Mouse (Mus musculus): ENCODE results near the gene Smarca5. TPM values are rescaled to one million over a fixed set of nuclear protein-coding genes. Genes with fewer than 3 reads are reported as not detected.

Gene Smarca5
- 188 to 284 TPM (median 196 TPM) in 3 replicates for total RNA-seq (2017)

- peak; percentile 92 for ATAC-seq (replicated peaks; ENCODE audit: insufficient number of reproducible peaks, low FRiP score, low TSS enrichment, poor library complexity, severe bottlenecking)
These were observed at the start of gene Smarca5 for GRCm38 (mm10) chr8:80739155-80739924. TSS of gene Smarca5 (minus strand) at chr8:80739497.

DNA sequence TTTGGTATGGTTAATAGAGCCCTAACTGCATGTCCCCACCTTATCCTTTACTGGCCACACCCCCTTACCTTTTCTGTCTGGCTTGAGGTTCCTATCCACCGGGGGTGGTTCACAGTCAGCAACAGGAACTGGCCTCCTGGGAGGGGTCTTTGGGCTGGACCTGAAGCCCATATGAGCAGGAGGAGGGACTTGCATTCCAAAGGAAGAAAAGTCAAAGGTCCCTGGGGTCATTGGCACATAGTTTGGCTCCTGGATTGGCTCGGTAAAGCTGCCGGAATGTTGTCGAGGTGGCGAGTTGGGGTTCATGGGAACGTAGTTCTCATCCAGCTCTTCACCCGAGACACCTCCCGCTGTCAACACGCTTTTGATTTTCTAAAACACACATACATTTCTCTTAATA is 45.3 kb upstream of the Smarca5 start:
- ATAC-seq (replicated peaks; ENCODE audit: insufficient number of reproducible peaks, low FRiP score, low TSS enrichment, poor library complexity, severe bottlenecking): no peak

- no peak for ATAC-seq (replicated peaks; ENCODE audit: insufficient number of reproducible peaks, low FRiP score, low TSS enrichment, poor library complexity, severe bottlenecking)
These were observed 44.0 kb upstream of the Smarca5 start for GRCm38 (mm10) chr8:80783271-80783670.

- ATAC-seq (replicated peaks; ENCODE audit: insufficient number of reproducible peaks, low FRiP score, low TSS enrichment, poor library complexity, severe bottlenecking): no peak
These were observed 42.0 kb upstream of the Smarca5 start for GRCm38 (mm10) chr8:80781338-80781737.

DNA sequence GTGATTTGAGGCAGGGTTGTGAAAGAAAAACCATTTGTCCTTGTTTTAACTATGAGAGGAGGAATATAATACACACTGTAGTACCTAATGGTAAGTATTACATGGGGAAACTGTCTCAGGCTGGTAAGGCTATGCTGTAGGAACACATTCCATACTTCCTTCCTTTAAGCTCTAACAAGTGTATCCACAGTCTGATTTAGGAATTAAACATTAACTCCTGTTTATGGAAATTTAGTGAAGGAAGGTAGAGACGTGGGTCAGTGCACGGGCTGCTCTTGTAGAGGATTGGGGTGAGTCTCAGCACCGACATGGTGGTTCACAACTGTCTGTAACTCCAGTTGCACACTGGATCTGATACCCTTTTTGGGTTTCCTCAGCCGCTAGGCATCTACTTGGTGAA is 41.0 kb upstream of the Smarca5 start:
- ATAC-seq (replicated peaks; ENCODE audit: insufficient number of reproducible peaks, low FRiP score, low TSS enrichment, poor library complexity, severe bottlenecking): no peak

- ATAC-seq (replicated peaks; ENCODE audit: insufficient number of reproducible peaks, low FRiP score, low TSS enrichment, poor library complexity, severe bottlenecking): no peak
These were observed 37.1 kb upstream of the Smarca5 start for GRCm38 (mm10) chr8:80776436-80776835.

DNA sequence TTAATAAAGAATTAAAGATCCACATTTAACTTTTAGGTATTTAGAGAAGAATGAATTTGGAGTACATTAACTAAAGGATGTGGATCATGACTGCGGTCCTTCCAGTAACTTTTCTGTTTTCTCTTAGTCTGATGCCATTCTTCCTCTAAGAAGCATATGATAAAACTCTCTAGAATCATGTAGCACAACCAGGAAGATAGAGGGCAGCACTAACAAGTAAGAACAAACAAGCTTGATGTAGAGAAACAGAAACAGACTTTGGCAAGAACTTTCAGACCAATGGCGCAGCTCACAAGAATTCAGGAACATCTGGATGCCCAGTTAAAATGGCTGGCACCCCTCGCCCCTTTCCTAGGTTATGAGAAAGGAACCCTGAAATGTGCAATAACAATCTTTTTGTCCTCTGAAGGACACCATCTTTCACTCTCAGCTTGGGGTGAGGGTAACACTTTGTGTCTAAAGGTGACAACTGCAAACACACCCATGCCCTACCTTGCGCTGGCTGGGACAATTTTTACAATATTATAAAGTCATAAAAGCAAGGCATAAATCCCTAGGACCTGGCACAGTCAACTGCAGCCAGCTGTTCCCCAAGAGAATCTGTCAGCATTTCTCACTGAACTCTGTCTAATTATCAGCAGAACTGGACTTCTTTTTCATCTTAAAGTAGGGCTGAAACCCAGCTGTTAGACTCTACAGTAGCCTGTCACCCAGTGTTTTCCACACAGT is 33.6 kb upstream of the Smarca5 start:
- no peak for ATAC-seq (replicated peaks; ENCODE audit: insufficient number of reproducible peaks, low FRiP score, low TSS enrichment, poor library complexity, severe bottlenecking)

DNA sequence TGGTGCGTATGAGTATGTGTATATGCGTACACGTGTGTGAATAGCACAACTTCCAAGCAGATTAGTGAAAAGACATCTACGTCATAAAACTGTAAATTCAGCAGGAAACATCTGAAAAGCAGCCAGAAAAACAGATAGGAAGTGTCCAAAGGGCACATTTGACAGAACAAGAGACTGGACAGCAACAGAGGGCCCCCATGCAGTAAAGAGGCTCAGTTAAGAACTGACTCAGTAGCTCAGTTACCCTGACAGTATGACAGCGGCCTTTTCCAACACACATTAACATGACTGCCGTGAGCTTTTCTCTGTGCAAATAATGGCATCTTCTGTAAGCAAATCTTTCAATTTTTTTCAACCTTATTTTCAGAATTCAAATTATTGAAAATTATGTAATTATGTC is 29.2 kb upstream of the Smarca5 start:
- no peak for ATAC-seq (replicated peaks; ENCODE audit: insufficient number of reproducible peaks, low FRiP score, low TSS enrichment, poor library complexity, severe bottlenecking)

GRCm38 (mm10) chr8:80753017-80753715 is 13.9 kb upstream of the Smarca5 start:
- peak; percentile 77 for ATAC-seq (replicated peaks; ENCODE audit: insufficient number of reproducible peaks, low FRiP score, low TSS enrichment, poor library complexity, severe bottlenecking)

- ATAC-seq (replicated peaks; ENCODE audit: insufficient number of reproducible peaks, low FRiP score, low TSS enrichment, poor library complexity, severe bottlenecking): no peak
These were observed 13.1 kb upstream of the Smarca5 start for GRCm38 (mm10) chr8:80752429-80752828.

DNA sequence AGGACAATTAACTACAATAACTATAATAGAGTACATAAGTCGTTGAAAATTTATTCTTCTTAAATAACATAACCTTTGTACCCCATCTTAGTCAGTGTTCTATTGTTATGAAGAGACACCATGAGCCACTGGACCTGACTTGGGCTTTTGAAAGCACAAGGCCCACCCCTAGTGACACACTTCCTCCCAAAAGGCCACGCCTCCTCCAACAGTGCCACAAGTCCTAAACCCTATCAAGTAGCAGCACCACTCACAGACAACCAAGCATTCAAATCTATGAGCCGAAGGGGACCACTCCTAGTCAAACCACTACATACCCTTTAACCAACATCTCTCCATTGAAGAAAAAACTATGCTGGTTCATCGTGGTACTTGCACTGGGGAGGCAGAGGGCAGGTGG is 9.8 kb upstream of the Smarca5 start:
- no peak for ATAC-seq (replicated peaks; ENCODE audit: insufficient number of reproducible peaks, low FRiP score, low TSS enrichment, poor library complexity, severe bottlenecking)

GRCm38 (mm10) chr8:80739932-80740331 is 635 bp upstream of the Smarca5 start:
- no peak for ATAC-seq (replicated peaks; ENCODE audit: insufficient number of reproducible peaks, low FRiP score, low TSS enrichment, poor library complexity, severe bottlenecking)

DNA sequence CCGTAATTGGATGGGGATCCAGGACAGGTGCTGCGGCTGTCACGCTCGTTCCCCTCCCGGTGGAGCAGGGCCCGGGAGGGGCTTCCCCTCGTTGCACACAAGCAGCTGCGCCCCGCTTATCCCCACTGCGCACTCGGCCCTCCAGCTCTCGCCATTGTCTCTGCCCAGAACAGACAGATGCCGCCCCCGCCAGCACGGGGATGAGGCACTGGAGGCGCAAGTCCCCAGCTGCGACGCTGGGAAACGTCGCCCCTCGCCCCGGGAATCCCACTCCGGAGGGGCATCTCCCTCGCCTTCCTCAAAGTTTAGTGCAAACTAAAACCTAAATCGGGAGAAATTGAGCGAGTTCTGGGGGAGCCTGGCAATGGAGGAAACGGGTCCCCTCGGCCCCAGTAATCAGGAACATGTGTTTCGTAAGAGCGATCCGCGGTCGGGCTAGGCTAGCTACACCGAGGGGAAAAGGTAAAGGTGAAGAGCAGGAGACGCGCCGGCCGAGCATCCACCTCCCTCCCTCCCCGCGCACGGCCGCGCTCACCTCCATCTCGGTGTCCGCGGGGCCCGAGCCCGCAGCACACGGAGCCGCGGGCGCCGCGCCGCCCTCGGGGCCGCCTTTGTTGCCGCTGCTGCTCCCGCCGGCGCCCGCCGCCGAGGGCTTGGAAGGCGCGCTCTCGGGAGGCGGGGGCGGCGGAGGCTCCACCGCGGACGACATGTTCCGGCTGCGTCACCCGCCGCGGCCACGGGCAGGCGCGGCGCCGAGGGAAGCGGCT is 726 bp downstream of the Smarca5 start:
- 0 out of 2 replicates have a peak, but pooled peaks have one; percentile 15 for ATAC-seq (replicated peaks; ENCODE audit: insufficient number of reproducible peaks, low FRiP score, low TSS enrichment, poor library complexity, severe bottlenecking)

GRCm38 (mm10) chr8:80738046-80738387 is 1.3 kb downstream of the Smarca5 start:
- ATAC-seq (replicated peaks; ENCODE audit: insufficient number of reproducible peaks, low FRiP score, low TSS enrichment, poor library complexity, severe bottlenecking): no peak

GRCm38 (mm10) chr8:80732326-80732725 is 7.0 kb downstream of the Smarca5 start:
- no peak for ATAC-seq (replicated peaks; ENCODE audit: insufficient number of reproducible peaks, low FRiP score, low TSS enrichment, poor library complexity, severe bottlenecking)

DNA sequence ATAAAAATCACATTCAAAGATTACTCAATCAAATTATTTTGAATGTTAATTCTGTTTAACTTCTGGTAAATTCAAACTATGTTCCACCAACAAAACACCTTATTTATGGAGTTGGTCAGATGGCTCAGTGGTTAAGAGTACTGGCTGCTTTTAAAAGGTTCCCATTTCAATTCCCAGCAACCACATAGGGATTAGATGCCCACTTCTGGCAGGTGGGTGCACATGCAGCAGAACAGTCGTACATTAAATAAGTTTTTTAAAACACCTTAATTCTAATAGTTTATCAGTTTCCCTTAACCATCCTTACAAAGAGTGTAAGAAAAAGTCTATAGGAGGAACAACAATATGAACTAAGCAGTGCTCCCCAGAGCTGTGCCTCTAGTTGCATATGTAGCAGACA is 24.8 kb downstream of the Smarca5 start:
- ATAC-seq (replicated peaks; ENCODE audit: insufficient number of reproducible peaks, low FRiP score, low TSS enrichment, poor library complexity, severe bottlenecking): no peak

DNA sequence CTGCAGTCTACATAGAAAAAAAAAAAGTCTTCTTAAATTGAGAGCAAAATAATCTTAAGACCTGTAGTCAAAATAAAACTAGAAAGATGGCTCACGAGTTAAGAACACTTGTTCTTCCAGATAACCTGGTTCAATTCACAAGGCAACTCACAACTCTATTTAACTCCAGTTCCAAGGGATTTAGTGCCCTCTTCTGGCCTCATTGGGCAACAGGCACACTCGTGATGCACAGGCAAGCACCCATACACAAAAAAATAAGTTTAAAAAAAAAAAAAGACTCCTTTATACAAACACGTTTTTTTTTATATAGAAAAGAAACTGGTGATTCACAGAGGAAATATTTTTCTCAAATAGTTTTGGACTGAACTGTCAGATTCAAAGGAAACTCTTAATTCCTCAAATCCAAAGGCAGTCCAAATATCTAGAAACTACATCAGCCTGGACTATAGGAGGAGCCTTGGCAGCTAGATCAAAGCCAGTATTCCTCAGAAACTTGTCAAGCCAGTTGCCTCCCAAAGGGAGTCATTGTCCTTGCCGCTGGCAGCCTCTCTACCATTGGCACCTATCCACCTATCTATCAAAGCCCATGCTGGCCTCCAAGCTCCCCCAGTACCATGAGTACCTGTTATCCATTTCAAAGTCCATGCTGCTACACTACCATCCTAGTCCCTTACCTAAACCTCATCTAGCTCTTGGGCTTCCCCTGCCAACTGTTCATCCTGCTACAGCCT is 28.5 kb downstream of the Smarca5 start:
- no peak for ATAC-seq (replicated peaks; ENCODE audit: insufficient number of reproducible peaks, low FRiP score, low TSS enrichment, poor library complexity, severe bottlenecking)

GRCm38 (mm10) chr8:80688141-80688540 is 51.2 kb downstream of the Smarca5 start:
- no peak for ATAC-seq (replicated peaks; ENCODE audit: insufficient number of reproducible peaks, low FRiP score, low TSS enrichment, poor library complexity, severe bottlenecking)
